Mouse (Mus musculus): Measurements from ENCODE around the gene Syt10. TPM values are rescaled to one million over a fixed set of nuclear protein-coding genes. Genes with fewer than 3 reads are reported as not detected.
"Not testable (repeated sequence)": the region's sequence is repeated elsewhere in the genome, so short reads cannot be mapped to it uniquely, and the experiment has no call there.

Syt10 gene
- total RNA-seq (2017): not detected in 2 replicates

DNA sequence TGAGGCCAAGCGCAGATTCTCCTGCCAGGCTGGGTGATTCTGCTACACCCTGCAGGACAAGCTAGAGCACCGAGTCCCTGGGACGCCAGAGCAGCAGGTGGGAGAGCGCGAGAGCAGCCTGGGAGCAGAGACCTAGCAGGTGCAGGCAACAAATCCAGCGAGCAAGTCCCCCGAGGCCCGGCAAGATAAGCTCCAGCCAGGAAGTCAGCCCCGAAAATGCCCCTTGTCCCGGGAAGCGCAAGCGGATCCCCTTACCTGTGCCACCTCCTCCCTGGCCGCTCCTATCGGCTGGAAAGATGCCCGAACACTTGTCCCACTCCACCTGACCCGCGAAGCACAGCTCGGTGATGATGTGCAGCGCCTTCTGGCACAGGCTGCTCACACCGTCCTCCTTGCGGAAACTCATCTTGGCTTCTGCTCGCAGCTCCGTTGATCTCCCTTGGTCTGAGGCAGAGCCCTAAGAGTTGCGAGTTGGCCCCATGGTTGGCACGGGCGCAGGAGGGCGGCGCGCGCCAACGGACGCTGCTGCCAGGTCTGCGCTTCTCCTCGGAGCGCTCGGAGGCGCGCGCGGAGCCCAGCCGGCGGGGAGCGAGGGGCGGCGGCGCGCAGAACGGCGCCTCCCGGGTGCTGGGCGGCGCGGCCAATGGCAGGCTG, at the start of gene Syt10:
Gene Syt10, minus strand, starts transcription at position 497 of the 654 bp plus-strand sequence.
- ATAC-seq (replicated peaks in 1 of 2; ENCODE audit: insufficient read depth in 1 of 2, low FRiP score in 2 of 2, low TSS enrichment in 1 of 2, low read depth in 1 of 2, poor library complexity in 2 of 2, severe bottlenecking in 2 of 2): peak in 1 of 2 experiments; percentile 36; a peak in 1 of 4 replicates

DNA sequence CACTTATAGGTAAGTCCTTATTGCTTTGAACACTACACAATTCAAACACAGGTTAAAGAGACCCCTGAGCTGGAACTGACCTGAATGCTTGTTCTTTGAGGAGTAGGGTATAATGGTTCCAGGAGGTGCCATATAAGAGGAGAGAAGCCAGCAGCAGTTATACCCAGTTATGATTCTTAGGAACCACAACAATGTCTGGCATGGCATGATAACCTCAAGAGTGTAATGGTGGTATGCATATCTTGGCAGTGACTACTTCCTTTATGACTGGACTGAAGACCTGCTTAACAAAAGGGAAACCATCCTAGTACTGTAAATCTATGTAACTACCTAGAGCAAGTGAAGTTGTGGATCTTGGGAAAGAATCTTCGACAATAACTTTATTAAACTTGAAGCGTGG, 42.1 kb upstream of the Syt10 start:
- no peak for ATAC-seq (replicated peaks in 1 of 2; ENCODE audit: insufficient read depth in 1 of 2, low FRiP score in 2 of 2, low TSS enrichment in 1 of 2, low read depth in 1 of 2, poor library complexity in 2 of 2, severe bottlenecking in 2 of 2)

DNA sequence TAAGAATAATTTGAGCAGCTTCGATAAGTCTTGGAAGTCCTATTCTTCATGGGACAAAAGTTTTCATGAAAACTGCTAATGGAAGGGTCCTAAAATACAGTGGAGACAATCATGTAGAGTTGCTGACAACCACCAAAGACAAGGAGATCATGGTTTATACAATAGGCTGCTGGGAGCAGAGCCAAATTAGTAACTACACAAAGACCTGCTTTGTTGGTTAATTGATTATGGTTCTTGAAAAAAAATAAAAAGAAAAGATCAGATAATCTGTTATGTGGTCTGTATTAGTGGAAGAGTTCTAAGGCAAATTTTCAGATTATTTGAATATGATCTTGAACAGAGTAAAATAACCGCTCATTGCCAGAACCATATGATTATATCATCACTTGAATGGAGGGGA, 37.3 kb upstream of the Syt10 start:
- no peak for ATAC-seq (replicated peaks in 1 of 2; ENCODE audit: insufficient read depth in 1 of 2, low FRiP score in 2 of 2, low TSS enrichment in 1 of 2, low read depth in 1 of 2, poor library complexity in 2 of 2, severe bottlenecking in 2 of 2)

DNA sequence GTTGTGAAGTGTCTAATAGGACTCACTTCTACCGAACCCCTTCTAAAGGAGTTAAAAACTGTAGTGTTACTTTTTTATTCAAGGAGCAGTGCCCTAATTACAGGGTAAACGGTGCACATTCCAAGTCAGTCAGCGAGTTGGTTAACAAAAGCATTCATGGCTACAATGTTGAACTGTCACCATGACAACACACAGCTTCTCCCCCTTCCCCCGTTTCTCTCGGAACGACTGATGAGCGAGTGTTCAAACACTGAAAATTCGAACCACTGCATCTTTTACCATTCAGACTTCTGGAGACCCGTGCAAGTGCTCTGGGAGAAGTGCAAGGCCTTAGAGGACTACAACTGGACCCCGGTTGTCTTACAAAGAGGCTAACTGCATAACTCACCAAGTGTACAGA, 25.6 kb downstream of the Syt10 start:
- no peak for ATAC-seq (replicated peaks in 1 of 2; ENCODE audit: insufficient read depth in 1 of 2, low FRiP score in 2 of 2, low TSS enrichment in 1 of 2, low read depth in 1 of 2, poor library complexity in 2 of 2, severe bottlenecking in 2 of 2)

DNA sequence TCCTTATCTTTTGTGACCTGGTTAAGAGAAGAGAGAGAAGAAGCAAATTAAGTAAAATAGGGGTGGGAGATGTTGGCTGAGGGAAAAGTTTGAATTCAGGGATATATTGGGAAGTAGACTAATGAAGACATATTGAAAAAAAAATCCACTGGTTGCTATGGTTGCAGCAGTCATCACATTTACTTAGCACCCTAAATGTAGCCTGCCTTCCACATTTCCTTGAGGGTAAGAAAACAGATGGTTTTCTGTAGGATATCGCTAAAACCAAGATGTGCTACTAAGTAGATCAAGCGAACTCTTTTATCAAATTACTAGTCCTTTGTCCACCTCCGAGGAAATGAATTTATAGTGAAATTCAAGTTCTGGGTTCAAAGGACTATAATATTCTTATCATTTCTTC, 37.2 kb downstream of the Syt10 start:
- no peak for ATAC-seq (replicated peaks in 1 of 2; ENCODE audit: insufficient read depth in 1 of 2, low FRiP score in 2 of 2, low TSS enrichment in 1 of 2, low read depth in 1 of 2, poor library complexity in 2 of 2, severe bottlenecking in 2 of 2)

DNA sequence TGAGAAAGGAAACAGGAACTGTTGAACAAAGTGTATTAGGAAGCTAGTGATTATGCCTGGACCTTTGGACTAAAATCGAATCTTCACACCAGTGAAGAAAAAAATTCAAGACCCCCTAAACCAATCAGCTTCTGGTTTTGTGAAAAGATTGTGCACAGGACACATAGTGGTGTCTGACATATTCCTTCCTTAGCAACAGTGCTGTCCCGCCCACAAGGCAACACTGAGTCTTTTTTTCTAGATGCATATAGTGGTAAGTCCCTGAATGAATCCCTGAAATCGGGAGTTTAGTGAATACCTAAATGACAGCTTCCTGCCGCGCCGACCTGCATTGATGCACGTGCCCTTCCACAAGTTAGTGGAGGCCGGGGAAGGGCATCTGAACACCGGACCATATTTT, 61.7 kb downstream of the Syt10 start:
- ATAC-seq (replicated peaks in 1 of 2; ENCODE audit: insufficient read depth in 1 of 2, low FRiP score in 2 of 2, low TSS enrichment in 1 of 2, low read depth in 1 of 2, poor library complexity in 2 of 2, severe bottlenecking in 2 of 2): no peak

DNA sequence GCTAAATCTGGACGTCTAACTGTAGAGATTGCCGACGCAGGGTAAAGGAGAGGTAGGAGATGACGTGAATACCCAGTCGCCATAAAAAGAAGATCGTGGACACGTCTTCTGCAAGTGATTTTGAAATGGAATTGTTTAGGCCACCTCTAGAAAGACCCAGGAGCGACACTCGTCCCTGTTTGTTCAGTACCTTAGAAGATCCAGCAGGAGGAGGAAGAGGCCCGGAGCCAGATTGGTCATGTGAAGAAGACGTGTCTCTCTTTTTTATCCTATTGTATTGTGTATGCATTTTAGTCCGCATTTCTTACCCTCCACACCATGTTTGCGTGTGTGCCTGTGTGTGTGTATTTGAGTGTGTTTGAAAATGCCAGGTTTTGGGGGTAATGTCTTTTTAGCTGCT, 75.6 kb downstream of the Syt10 start:
- ATAC-seq (replicated peaks in 1 of 2; ENCODE audit: insufficient read depth in 1 of 2, low FRiP score in 2 of 2, low TSS enrichment in 1 of 2, low read depth in 1 of 2, poor library complexity in 2 of 2, severe bottlenecking in 2 of 2): not testable (repeated sequence)

DNA sequence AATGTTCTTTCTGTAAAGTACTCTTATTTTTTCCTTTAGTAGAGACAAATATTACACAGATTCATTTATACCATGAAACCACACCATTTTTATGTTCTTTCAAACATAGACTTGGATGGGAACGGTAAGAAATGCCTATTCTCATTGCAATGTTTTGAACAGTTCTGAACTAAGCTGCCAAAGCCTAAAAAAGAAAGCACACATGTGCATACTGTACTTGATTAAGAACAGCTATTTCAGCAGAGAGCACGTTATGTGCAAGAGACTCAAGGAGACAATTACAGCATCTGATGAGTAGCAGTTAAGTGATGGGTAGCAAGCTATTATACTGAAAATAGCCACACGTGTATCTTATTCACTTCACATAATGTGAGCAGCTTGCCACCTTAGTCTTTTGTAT, 108.0 kb downstream of the Syt10 start:
- no peak for ATAC-seq (replicated peaks in 1 of 2; ENCODE audit: insufficient read depth in 1 of 2, low FRiP score in 2 of 2, low TSS enrichment in 1 of 2, low read depth in 1 of 2, poor library complexity in 2 of 2, severe bottlenecking in 2 of 2)

Other genes starting within 250 kb of the Syt10 start
- gene Rabl2, start 249.9 kb downstream of the Syt10 start, total RNA-seq (2017): 13.0 TPM in 2 replicates

All from hematopoietic stem cell, adult 5-6 weeks (primary cell).